Mouse (Mus musculus): ENCODE measurements at regions not wholly inside any gene's neighbourhood (a gene's known extent, or its start where the extent isn't known, plus 50 kb on each side); places are given as distances from the start of the nearest gene placed in this dataset.
A peak's percentile ranks its signal among the peaks of the same experiment; 100 is the strongest.

GRCm38 (mm10) chr1:103360701-103361100 lies 1407.6 kb upstream of the Cdh20 start:
- peaks cover 8% of the 10 kb centered on the region for H3K9me3 ChIP-seq (replicated peaks; ENCODE audit: control insufficient read depth, insufficient read depth, low read length, poor library complexity, severe bottlenecking)
- no peak overlapping the region for H3K9ac ChIP-seq (ENCODE audit: low read depth, poor library complexity, severe bottlenecking)
- no peak for TF ChIP-seq POLR2A (IDR thresholded peaks at IDR 0.05; ENCODE audit: insufficient read depth, low read length)
- TF ChIP-seq EP300 (IDR thresholded peaks at IDR 0.05; ENCODE audit: insufficient read depth, low read depth, low read length): no peak
- no peak for TF ChIP-seq CTCF (IDR thresholded peaks at IDR 0.05; ENCODE audit: low read depth, low read length)
- H3K27me3 ChIP-seq (ENCODE audit: control insufficient read depth, insufficient read depth, low read length, poor library complexity, severe bottlenecking): no peaks in the 10 kb centered on the region
- no peak overlapping the region for H3K27ac ChIP-seq (ENCODE audit: insufficient read depth, low read length)
- H3K36me3 ChIP-seq (ENCODE audit: control insufficient read depth, insufficient read depth, low read length, poor library complexity, severe bottlenecking): no peaks in the 10 kb centered on the region
- H3K4me3 ChIP-seq (ENCODE audit: low read depth, low read length): no peak overlapping the region
- H3K4me1 ChIP-seq (ENCODE audit: control insufficient read depth, insufficient read depth, low read length): no peaks in the 10 kb centered on the region

- Histone ChIP-seq H3K9me3 (replicated peaks; ENCODE audit: control insufficient read depth, insufficient read depth, low read length, poor library complexity, severe bottlenecking) (peaks cover 20% of the 10 kb centered on the region), H3K4me3 (ENCODE audit: low read depth, low read length) (no peak overlapping the region), H3K4me1 (ENCODE audit: control insufficient read depth, insufficient read depth, low read length) (no peaks in the 10 kb centered on the region), H3K9ac (ENCODE audit: low read depth, poor library complexity, severe bottlenecking) (no peak overlapping the region), H3K27ac (ENCODE audit: insufficient read depth, low read length) (no peak overlapping the region), H3K36me3 (ENCODE audit: control insufficient read depth, insufficient read depth, low read length, poor library complexity, severe bottlenecking) (no peaks in the 10 kb centered on the region), H3K27me3 (ENCODE audit: control insufficient read depth, insufficient read depth, low read length, poor library complexity, severe bottlenecking) (no peaks in the 10 kb centered on the region)
- TF ChIP-seq CTCF (IDR thresholded peaks at IDR 0.05; ENCODE audit: low read depth, low read length): no peak
- TF ChIP-seq EP300 (IDR thresholded peaks at IDR 0.05; ENCODE audit: insufficient read depth, low read depth, low read length): no peak
These were observed 1395.5 kb upstream of the Cdh20 start for GRCm38 (mm10) chr1:103372811-103373210.

GRCm38 (mm10) chr1:103420124-103420523 lies 1348.2 kb upstream of the Cdh20 start:
- Histone ChIP-seq H3K27ac (ENCODE audit: insufficient read depth, low read length) (no peak overlapping the region), H3K4me3 (ENCODE audit: low read depth, low read length) (no peak overlapping the region), H3K9ac (ENCODE audit: low read depth, poor library complexity, severe bottlenecking) (no peak overlapping the region), H3K4me1 (ENCODE audit: control insufficient read depth, insufficient read depth, low read length) (no peaks in the 10 kb centered on the region), H3K9me3 (replicated peaks; ENCODE audit: control insufficient read depth, insufficient read depth, low read length, poor library complexity, severe bottlenecking) (peaks cover 4% of the 10 kb centered on the region; the same call in 1 of the 2 replicates), H3K27me3 (ENCODE audit: control insufficient read depth, insufficient read depth, low read length, poor library complexity, severe bottlenecking) (no peaks in the 10 kb centered on the region), H3K36me3 (ENCODE audit: control insufficient read depth, insufficient read depth, low read length, poor library complexity, severe bottlenecking) (no peaks in the 10 kb centered on the region)
- no peak for TF ChIP-seq POLR2A (IDR thresholded peaks at IDR 0.05; ENCODE audit: insufficient read depth, low read length)
- TF ChIP-seq EP300 (IDR thresholded peaks at IDR 0.05; ENCODE audit: insufficient read depth, low read depth, low read length): no peak
- TF ChIP-seq CTCF (IDR thresholded peaks at IDR 0.05; ENCODE audit: low read depth, low read length): no peak

- TF ChIP-seq POLR2A (IDR thresholded peaks at IDR 0.05; ENCODE audit: insufficient read depth, low read length) (no peak), EP300 (IDR thresholded peaks at IDR 0.05; ENCODE audit: insufficient read depth, low read depth, low read length) (no peak), CTCF (IDR thresholded peaks at IDR 0.05; ENCODE audit: low read depth, low read length) (no peak)
- H3K36me3 ChIP-seq (ENCODE audit: control insufficient read depth, insufficient read depth, low read length, poor library complexity, severe bottlenecking): no peaks in the 10 kb centered on the region
- no peaks in the 10 kb centered on the region for H3K4me1 ChIP-seq (ENCODE audit: control insufficient read depth, insufficient read depth, low read length)
- H3K4me3 ChIP-seq (ENCODE audit: low read depth, low read length): no peak overlapping the region
- peaks cover 4% of the 10 kb centered on the region; the same call in 1 of the 2 replicates for H3K9me3 ChIP-seq (replicated peaks; ENCODE audit: control insufficient read depth, insufficient read depth, low read length, poor library complexity, severe bottlenecking)
- H3K27me3 ChIP-seq (ENCODE audit: control insufficient read depth, insufficient read depth, low read length, poor library complexity, severe bottlenecking): no peaks in the 10 kb centered on the region
- no peak overlapping the region for H3K9ac ChIP-seq (ENCODE audit: low read depth, poor library complexity, severe bottlenecking)
- H3K27ac ChIP-seq (ENCODE audit: insufficient read depth, low read length): no peak overlapping the region
These were observed 1347.2 kb upstream of the Cdh20 start for GRCm38 (mm10) chr1:103420994-103421637.

GRCm38 (mm10) chr1:103421638-103422001 lies 1346.7 kb upstream of the Cdh20 start:
- H3K9ac ChIP-seq (ENCODE audit: low read depth, poor library complexity, severe bottlenecking): no peak overlapping the region
- H3K36me3 ChIP-seq (ENCODE audit: control insufficient read depth, insufficient read depth, low read length, poor library complexity, severe bottlenecking): no peaks in the 10 kb centered on the region
- TF ChIP-seq EP300 (IDR thresholded peaks at IDR 0.05; ENCODE audit: insufficient read depth, low read depth, low read length): no peak
- no peak for TF ChIP-seq CTCF (IDR thresholded peaks at IDR 0.05; ENCODE audit: low read depth, low read length)
- no peak for TF ChIP-seq POLR2A (IDR thresholded peaks at IDR 0.05; ENCODE audit: insufficient read depth, low read length)
- no peak overlapping the region for H3K4me3 ChIP-seq (ENCODE audit: low read depth, low read length)
- H3K27me3 ChIP-seq (ENCODE audit: control insufficient read depth, insufficient read depth, low read length, poor library complexity, severe bottlenecking): no peaks in the 10 kb centered on the region
- H3K4me1 ChIP-seq (ENCODE audit: control insufficient read depth, insufficient read depth, low read length): no peaks in the 10 kb centered on the region
- no peak overlapping the region for H3K27ac ChIP-seq (ENCODE audit: insufficient read depth, low read length)
- H3K9me3 ChIP-seq (replicated peaks; ENCODE audit: control insufficient read depth, insufficient read depth, low read length, poor library complexity, severe bottlenecking): peaks cover 4% of the 10 kb centered on the region; the same call in 1 of the 2 replicates

GRCm38 (mm10) chr1:103471514-103471913 lies 1296.8 kb upstream of the Cdh20 start:
- Histone ChIP-seq H3K4me3 (ENCODE audit: low read depth, low read length) (no peak overlapping the region), H3K36me3 (ENCODE audit: control insufficient read depth, insufficient read depth, low read length, poor library complexity, severe bottlenecking) (no peaks in the 10 kb centered on the region), H3K9ac (ENCODE audit: low read depth, poor library complexity, severe bottlenecking) (no peak overlapping the region), H3K9me3 (replicated peaks; ENCODE audit: control insufficient read depth, insufficient read depth, low read length, poor library complexity, severe bottlenecking) (0 out of 2 replicates have a peak, but pooled peaks cover 9% of the 10 kb centered on the region), H3K4me1 (ENCODE audit: control insufficient read depth, insufficient read depth, low read length) (no peaks in the 10 kb centered on the region), H3K27me3 (ENCODE audit: control insufficient read depth, insufficient read depth, low read length, poor library complexity, severe bottlenecking) (no peaks in the 10 kb centered on the region), H3K27ac (ENCODE audit: insufficient read depth, low read length) (peak overlapping the region; percentile 61; the same call in 1 of the 2 replicates)
- peak; percentile 90 for TF ChIP-seq EP300 (IDR thresholded peaks at IDR 0.05; ENCODE audit: insufficient read depth, low read depth, low read length)
- no peak for TF ChIP-seq CTCF (IDR thresholded peaks at IDR 0.05; ENCODE audit: low read depth, low read length)
